Comparison of ENCODE assay signal across 17 mouse cellular contexts in genomic region chr5:28149436-28149835, GRCm38 (mm10).
DNase-seq lines count a peak whose midpoint lies in the region; ATAC-seq lines count a peak whose summit lies in the region.
"Had no signal": no experiment of that assay in that cellular context is flagged by ENCODE, and none has a peak within 500 bp of the region (broad histone marks: within the 10 kb centered on the region; RNA-seq: fewer than 3 reads in every experiment).

No protein-coding gene starts in this region.

- DNase-seq in cerebellum, postnatal 14 days = no peak
- DNase-seq in brain, adult 2 months (ENCODE audit: low read depth, low spot score) = peak; percentile 88
- peak; percentile 87 for DNase-seq in cerebellum, adult 9-10 months
- DNase-seq in retina, embryonic 14.5 days (ENCODE audit: low spot score) = peak; percentile 88
- no peak for DNase-seq in natural killer cell, adult 2 months (ENCODE audit: low spot score in 2 of 2)
- no peak for DNase-seq in left cerebral cortex, adult 11 months (ENCODE audit: low spot score)
- DNase-seq: adrenal gland, adult 2 months; adrenal gland, postnatal 36 days; forebrain, postnatal 0 days; kidney, adult 11 months; kidney, postnatal 14 days; layer of hippocampus, adult 9-11 months; right cerebral cortex, adult 18-20 months; spleen, adult 18-20 months; thymus, postnatal 14 days had no signal

- ATAC-seq in cerebellum, adult (ENCODE audit: insufficient number of reproducible peaks, low FRiP score, low TSS enrichment) = peak; percentile 52; the same call in 1 of the 2 replicates
- ATAC-seq: activated CD4-positive, CD25-positive, alpha-beta regulatory T cell, adult 4 months; forebrain, postnatal 0 days had no signal

Comparison
In these comparisons a context has a peak if more than half of its experiments do, and no peak if none do; other contexts are left out.
1. DNase-seq: peak in brain, adult 2 months (single experiment), cerebellum, adult 9-10 months (single experiment) and retina, embryonic 14.5 days (single experiment); none in cerebellum, postnatal 14 days (0 of 2), natural killer cell, adult 2 months (0 of 2) and left cerebral cortex, adult 11 months (single experiment).